Mouse (Mus musculus) cortical plate, adult 2 months (tissue): ENCODE results near the gene Reps2.

Experiments
- CTCF ChIP-seq: fragments of 200-500 bp; IDR thresholded peaks from 2 replicates; pipeline ENCODE4 v1.5.1; 2011; ENCODE audit warnings: mild to moderate bottlenecking, control low read depth, low read length; ENCODE audit not compliant: insufficient read depth; ENCODE audit errors: extremely low read depth
- POLR2A ChIP-seq: fragments of 200-500 bp; IDR thresholded peaks from 2 replicates; pipeline ENCODE4 v1.6.1; 2011; ENCODE audit warnings: mild to moderate bottlenecking, low read length, control low read depth; ENCODE audit not compliant: insufficient read depth; ENCODE audit errors: extremely low read depth

DNA sequence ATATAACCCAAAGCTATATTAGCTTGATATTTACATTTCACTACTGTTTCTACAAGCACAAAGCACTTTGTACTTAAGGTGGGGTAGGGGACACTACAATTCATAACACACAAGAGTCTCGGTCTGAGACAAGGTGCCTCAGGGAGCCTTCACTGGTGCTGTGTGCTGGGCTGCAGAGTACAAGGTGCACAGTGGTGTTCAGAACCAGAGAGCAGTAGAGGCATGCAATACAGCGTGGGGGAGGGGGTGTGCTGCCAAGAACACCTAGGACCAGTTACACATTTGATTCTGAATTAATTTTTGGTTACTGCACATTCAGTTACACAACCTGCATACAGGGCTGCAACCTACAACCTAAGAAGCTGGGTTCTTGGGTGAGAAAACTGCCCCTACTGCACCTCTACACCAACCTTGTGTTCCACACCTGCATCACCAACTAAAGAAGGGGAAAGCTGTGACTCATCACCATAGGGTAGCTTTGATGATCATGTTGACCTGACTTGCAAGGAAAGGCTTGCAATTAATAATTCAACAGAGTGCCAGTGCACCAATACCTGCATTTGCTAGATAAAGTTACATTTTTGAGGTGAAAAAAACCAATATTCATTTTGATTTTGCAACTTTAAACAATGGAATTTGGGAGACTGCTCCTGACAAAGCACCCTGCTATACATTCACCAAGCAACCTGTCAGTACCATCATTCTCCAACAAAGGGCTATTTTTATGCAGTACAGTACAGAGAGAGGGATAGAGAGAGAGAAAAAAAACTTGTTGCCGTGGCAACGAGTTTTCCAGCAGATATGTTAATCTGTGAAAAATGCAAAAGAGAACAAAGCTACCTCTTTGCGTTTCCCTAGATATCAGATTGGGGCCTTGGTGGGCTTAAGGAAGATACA lies 22.0 kb downstream of the Reps2 start:
- no peak for TF ChIP-seq CTCF
- no peak for TF ChIP-seq POLR2A
